Mouse (Mus musculus): ENCODE measurements around the gene Fam222b. TPM values are rescaled to one million over a fixed set of nuclear protein-coding genes. Genes with fewer than 3 reads are reported as not detected.

Gene Fam222b
- polyA plus RNA-seq, 1 experiment from 2014 or later, result 22.1 TPM

DNA sequence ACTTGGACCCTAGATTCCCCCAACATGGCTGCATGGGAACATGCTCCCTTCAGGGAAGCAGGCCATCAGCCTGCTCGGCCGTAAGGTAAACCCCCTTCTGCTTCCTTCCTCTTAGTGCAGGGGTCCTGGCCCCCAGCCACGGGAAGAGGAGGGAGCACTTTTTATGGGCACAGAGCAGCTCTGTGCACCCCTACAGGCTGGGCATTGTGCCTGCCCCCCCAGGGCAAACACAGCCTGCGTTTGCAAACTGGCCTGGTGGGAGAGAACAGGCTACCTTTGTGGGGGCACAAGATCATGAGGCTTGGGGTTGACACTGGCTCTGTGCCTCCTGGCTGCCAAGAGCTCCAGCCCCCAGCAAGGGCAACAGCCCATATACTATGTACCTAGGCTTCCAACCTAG is 67.5 kb downstream of the Fam222b start:
- H3K36me3 ChIP-seq (ENCODE audit: poor library complexity, severe bottlenecking), result peaks cover 56% of the 10 kb centered on the region
- peaks cover 45% of the 10 kb centered on the region for H3K4me1 ChIP-seq
- H3K4me2 ChIP-seq, result peak overlapping the region; percentile 81
- H3K9me3 ChIP-seq (replicated peaks), result no peaks in the 10 kb centered on the region
- H3K27me3 ChIP-seq, result no peaks in the 10 kb centered on the region
- H3K4me3 ChIP-seq, result peak overlapping the region; percentile 99; the same call in 1 of the 2 replicates
- 0 out of 2 replicates have a peak overlapping the region, but pooled peaks have one; percentile 99 for H3K9ac ChIP-seq
- H3K27ac ChIP-seq, result peak overlapping the region; percentile 99
- 70% methylated on average over 4 of the region's 4 CpGs for WGBS
- ATAC-seq, result no peak

DNA sequence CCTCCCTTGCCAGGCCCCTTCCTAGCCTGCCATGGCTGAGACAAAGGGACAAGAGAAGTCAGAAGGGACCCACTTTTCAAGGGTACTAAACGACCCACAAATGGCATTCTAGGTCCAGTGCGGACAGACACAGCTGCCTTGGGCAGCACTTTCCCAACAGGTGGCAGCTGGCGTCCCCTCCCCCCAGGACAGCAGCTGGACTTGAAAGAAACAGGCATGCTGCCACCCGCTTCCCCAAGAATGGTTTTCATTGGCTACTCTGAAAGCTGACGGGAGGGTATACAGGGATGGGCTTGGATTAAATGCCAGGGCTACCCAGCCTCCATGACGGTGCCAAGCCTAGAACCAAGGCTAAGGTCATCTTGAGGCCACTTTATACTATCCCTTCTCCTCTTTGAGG is 68.0 kb downstream of the Fam222b start:
- peak overlapping the region; percentile 99 for H3K27ac ChIP-seq
- peaks cover 44% of the 10 kb centered on the region for H3K4me1 ChIP-seq
- peaks cover 51% of the 10 kb centered on the region for H3K36me3 ChIP-seq (ENCODE audit: poor library complexity, severe bottlenecking)
- peak overlapping the region; percentile 81 for H3K4me2 ChIP-seq
- peak overlapping the region; percentile 99 for H3K4me3 ChIP-seq
- peak overlapping the region; percentile 99; the same call in 1 of the 2 replicates for H3K9ac ChIP-seq
- no peaks in the 10 kb centered on the region for H3K9me3 ChIP-seq (replicated peaks)
- no peak for ATAC-seq
- no peaks in the 10 kb centered on the region for H3K27me3 ChIP-seq
- WGBS, result 36% methylated on average over 6 of the region's 6 CpGs

DNA sequence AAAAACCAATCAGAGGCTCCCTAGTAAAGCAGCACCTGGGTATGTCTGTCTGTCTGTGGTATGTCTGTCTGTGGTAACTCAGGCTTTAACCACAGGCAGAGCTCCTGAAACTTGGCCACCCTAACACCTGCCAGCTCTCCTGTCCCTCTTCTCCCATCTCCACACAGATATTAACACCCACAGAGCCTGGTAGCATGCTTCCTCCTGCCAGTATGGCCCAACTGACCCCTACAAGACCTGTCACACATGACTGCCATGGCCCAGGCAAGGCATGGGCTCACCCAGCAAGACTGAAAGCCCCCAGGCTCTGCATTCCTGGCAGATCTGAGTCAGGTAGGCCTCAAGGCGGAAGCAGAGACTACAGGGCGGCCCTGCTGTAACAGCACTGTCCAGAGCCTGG is 68.6 kb downstream of the Fam222b start:
- H3K27me3 ChIP-seq, result no peaks in the 10 kb centered on the region
- H3K36me3 ChIP-seq (ENCODE audit: poor library complexity, severe bottlenecking), result peaks cover 45% of the 10 kb centered on the region
- ATAC-seq, result no peak
- peaks cover 39% of the 10 kb centered on the region for H3K4me1 ChIP-seq
- H3K4me2 ChIP-seq, result peak overlapping the region; percentile 81
- H3K9me3 ChIP-seq (replicated peaks), result no peaks in the 10 kb centered on the region
- 74% methylated on average over 2 of the region's 2 CpGs for WGBS
- peak overlapping the region; percentile 99 for H3K4me3 ChIP-seq
- H3K9ac ChIP-seq, result peak overlapping the region; percentile 99
- peak overlapping the region; percentile 99 for H3K27ac ChIP-seq

DNA sequence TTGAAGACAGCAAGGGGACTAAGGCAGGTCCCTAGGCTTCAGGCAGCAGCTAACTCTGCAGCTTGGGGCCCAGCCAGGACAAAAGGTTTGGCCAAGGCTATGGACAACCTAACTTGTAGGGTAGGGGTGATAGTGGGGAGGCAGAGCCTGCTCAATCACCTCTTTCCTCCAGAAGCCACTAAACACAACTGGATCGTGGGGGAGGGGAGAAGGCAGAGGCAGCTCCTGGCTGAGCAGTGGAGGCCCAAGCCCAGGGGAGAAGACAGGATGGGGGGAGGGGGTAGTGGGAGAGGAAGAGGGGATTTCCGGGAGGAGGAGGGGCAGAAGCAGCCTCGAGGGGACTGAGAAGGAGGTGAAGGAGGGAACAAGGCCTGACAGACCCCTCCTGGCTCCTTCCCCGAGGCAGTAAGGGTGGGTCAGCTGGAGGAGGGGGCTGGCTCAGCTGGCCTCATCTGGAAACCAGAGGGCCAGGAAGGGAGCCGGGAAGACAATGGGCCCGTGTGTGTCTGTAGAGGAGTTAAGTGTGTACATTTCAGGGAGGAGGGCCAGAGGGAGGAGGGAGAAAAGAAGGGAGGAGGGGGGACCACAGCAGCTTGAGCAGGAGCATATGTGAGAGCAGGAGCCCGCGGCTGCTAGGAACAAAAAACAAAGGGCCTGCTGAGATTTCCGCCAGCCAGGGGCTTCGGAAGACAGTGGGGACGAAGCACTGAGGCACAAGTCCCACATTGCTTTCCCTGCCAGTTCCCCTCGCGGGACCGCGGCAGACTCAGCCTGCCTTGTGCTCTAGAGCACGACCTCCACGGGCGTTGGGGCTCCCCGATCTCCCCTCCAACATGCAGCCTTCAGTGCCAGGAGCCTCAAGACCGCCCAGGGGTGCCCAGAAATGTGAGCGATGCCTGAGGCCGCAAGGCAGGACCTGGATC is 69.5 kb downstream of the Fam222b start:
- Histone ChIP-seq H3K27ac (peak overlapping the region; percentile 99), H3K9me3 (replicated peaks) (no peaks in the 10 kb centered on the region), H3K4me1 (peaks cover 39% of the 10 kb centered on the region), H3K4me2 (peak overlapping the region; percentile 81), H3K36me3 (ENCODE audit: poor library complexity, severe bottlenecking) (peaks cover 36% of the 10 kb centered on the region), H3K9ac (peak overlapping the region; percentile 99), H3K27me3 (no peaks in the 10 kb centered on the region), H3K4me3 (peak overlapping the region; percentile 99)
- WGBS, result 0% methylated on average over 22 of the region's 22 CpGs
- peak; percentile 39 for ATAC-seq

DNA sequence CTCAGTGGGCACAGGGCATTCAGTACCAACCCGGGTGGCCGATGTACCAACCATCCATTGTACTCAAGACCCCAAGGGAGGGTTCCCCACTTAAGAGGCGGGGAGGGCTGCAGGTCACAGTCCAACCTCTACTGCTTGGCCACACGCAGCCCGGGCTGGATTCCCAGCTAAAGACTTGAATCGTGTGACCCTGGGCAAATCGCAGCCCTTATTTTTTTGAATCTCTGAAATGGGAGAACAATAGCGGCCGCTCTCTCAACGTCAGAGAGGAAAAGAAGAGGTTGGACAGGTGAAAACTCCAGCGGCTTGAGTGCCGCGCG is 70.1 kb downstream of the Fam222b start:
- no peak for ATAC-seq
- Histone ChIP-seq H3K4me3 (peak overlapping the region; percentile 99), H3K9me3 (replicated peaks) (no peaks in the 10 kb centered on the region), H3K27ac (peak overlapping the region; percentile 99), H3K4me2 (peak overlapping the region; percentile 81), H3K27me3 (no peaks in the 10 kb centered on the region), H3K36me3 (ENCODE audit: poor library complexity, severe bottlenecking) (peaks cover 30% of the 10 kb centered on the region), H3K4me1 (peaks cover 39% of the 10 kb centered on the region), H3K9ac (peak overlapping the region; percentile 99)
- under 1% methylated on average over 14 of the region's 14 CpGs for WGBS

DNA sequence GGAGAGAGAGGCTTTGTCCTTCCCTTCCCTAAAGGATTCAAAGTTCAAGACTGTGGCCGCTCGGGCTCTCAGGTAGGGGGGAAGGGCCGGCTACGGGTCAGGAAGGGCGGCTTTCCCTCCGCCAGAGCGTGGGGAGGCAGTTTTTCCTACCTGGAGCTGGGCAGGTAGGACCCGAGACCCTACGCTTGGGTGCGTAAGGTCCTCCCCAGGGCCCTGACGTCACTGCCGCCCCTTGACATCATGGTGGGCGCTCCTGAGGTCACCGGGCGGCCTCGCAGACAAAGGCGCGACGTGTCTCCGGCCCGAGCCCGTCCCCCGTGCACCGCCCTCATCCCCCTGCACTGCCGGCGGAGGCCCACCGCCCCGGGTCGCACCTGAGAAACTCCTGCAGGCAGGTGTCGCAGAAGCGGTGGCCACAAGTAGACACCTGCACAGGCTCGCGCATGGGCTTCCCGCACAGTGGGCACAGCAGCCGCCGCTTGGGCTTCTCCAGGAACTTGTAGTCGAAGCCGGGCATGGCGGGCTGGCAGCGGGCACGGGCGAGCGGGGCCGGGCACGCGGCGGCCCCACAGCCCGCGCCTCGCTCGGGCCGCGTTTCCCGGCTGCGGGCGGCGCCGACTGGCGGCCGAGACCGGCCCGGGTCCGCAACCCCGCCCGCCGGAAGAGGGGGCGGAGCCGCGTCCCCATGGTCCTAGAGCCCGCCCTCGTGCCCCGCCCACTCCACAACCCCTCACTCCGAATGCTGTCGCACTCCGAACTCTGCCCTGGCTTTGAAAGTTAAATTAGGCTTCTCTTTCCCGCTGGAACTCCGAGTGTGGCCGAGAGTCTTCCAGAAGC is 70.7 kb downstream of the Fam222b start, which contains the start of gene Traf4:
TSS of gene Traf4 (minus strand) at position 666 of the 837 bp plus-strand sequence.
- peak within 1 kb of the TSS; percentile 81 for H3K4me2 ChIP-seq
- peak; percentile 87 for ATAC-seq
- under 1% methylated on average over 71 of the region's 78 CpGs for WGBS

DNA sequence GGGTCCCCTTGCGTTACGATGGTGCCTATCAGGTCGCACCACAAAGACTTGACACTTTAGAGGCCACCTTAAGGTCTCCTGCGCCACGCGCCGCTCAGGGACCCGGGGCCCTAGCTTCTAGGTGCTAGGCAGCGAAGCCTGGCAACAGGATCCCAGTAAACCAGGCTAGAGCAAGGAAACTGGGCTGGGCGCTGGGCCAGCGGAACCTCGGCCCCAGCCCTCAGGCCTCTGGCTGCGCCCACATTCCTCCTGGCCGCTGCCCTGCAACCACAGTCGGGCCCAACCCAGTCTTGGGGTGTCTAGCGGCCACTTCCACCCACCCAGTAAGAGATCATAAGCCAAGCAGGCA is 71.3 kb downstream of the Fam222b start:
- peak overlapping the region; percentile 99 for H3K4me3 ChIP-seq
- peak; percentile 48 for ATAC-seq
- 3% methylated on average over 16 of the region's 16 CpGs for WGBS

More for the DNA sequence above, 70.7 kb downstream of the Fam222b start, which contains the start of gene Traf4:
- peaks cover 24% of the 10 kb centered on the region for H3K36me3 ChIP-seq (ENCODE audit: poor library complexity, severe bottlenecking)
- H3K9ac ChIP-seq, result peak within 1 kb of the TSS; percentile 99
- no peaks in the 10 kb centered on the region for H3K27me3 ChIP-seq
- peak within 1 kb of the TSS; percentile 99 for H3K4me3 ChIP-seq
- H3K9me3 ChIP-seq (replicated peaks), result no peaks in the 10 kb centered on the region
- peaks cover 39% of the 10 kb centered on the region for H3K4me1 ChIP-seq
- peak within 1 kb of the TSS; percentile 99 for H3K27ac ChIP-seq

DNA sequence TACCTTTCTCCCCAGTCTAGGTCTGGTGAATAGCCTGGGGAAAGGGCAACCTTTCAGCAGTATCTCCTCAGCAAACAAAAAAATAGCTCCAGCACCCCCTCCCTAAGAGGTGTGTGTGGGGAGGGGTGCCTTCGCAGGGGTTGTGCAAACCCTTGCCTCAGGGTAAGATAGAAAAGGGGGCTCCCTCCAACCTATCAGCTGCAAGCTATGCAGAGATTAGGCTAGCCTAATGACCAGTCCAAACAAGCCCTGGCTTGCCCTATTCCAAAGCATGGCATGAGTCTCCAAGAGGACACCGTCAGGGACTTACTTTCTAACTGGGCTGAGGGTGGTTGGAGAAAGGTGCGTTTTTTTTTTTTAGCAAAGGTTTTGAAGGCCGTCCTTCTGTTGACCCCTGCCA is 71.7 kb downstream of the Fam222b start:
- peak overlapping the region; percentile 99 for H3K4me3 ChIP-seq
- 37% methylated on average over 4 of the region's 4 CpGs for WGBS
- ATAC-seq, result no peak
- no peaks in the 10 kb centered on the region for H3K27me3 ChIP-seq
- peaks cover 14% of the 10 kb centered on the region for H3K36me3 ChIP-seq (ENCODE audit: poor library complexity, severe bottlenecking)
- H3K4me1 ChIP-seq, result peaks cover 39% of the 10 kb centered on the region
- no peaks in the 10 kb centered on the region for H3K9me3 ChIP-seq (replicated peaks)
- H3K27ac ChIP-seq, result peak overlapping the region; percentile 99; the same call in 1 of the 2 replicates
- peak overlapping the region; percentile 81 for H3K4me2 ChIP-seq
- peak overlapping the region; percentile 99 for H3K9ac ChIP-seq

More for the DNA sequence above, 71.3 kb downstream of the Fam222b start:
- Histone ChIP-seq H3K36me3 (ENCODE audit: poor library complexity, severe bottlenecking) (peaks cover 18% of the 10 kb centered on the region), H3K4me1 (peaks cover 39% of the 10 kb centered on the region), H3K27ac (peak overlapping the region; percentile 99), H3K9me3 (replicated peaks) (no peaks in the 10 kb centered on the region), H3K9ac (peak overlapping the region; percentile 99), H3K27me3 (no peaks in the 10 kb centered on the region), H3K4me2 (peak overlapping the region; percentile 81)

DNA sequence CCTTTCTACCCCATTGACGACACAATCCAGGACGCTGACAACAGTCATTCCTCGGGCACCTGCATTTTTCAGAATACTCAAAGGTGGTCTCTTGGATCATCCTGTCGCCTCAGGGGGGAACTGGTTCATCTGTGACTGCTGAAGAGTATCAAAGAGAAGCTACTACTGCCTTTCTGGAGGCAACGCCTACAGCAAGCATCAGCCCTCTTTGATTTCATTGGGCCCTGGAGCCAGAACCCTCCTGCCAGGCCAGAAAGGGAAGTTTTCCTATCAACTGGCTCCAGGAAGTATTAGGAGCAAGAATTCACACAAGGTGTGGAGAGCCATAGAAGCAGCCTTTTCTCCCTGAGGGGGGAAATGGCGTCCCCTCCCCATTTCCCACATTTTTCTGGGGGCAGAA is 72.2 kb downstream of the Fam222b start:
- Histone ChIP-seq H3K4me2 (no peak overlapping the region), H3K4me3 (no peak overlapping the region), H3K4me1 (peaks cover 39% of the 10 kb centered on the region), H3K9me3 (replicated peaks) (no peaks in the 10 kb centered on the region), H3K9ac (no peak overlapping the region), H3K27ac (no peak overlapping the region), H3K36me3 (ENCODE audit: poor library complexity, severe bottlenecking) (peaks cover 9% of the 10 kb centered on the region), H3K27me3 (no peaks in the 10 kb centered on the region)
- no peak for ATAC-seq
- WGBS, result 73% methylated on average over 6 of the region's 6 CpGs

DNA sequence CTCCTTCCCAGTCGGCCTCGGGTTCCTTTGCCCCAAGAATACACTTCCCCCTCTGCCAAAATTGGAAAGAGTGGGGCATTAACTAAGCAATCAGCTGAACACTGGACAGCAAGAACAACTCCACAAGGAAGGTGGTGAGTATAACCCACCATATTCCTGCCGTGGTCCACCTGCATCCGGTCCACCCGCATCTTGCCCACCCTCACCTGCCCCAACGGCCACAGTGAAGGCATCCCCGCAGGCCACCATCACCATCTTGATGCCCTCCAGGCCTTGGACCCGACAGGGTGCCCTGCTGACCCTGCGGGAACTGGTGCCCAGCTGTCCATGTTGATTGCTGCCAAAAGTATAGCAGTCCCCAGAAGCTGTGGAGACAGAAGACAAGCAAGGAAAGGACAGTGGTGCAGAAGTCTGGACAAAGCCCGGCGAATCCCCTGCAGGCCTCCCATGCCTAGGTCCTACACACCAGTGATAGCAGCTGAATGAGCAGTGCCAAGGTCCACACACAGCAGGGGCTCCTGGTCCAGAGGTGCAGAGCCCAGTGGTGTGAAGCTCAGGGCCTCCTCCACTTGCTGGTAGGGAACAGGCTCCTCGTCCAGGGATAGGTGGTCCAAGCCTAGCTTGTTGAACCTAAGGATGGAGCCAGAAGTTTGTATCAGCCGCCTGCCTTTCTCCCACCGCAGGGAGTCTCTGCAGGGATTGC is 72.9 kb downstream of the Fam222b start:
- no peaks in the 10 kb centered on the region for H3K9me3 ChIP-seq (replicated peaks)
- H3K27me3 ChIP-seq, result no peaks in the 10 kb centered on the region
- H3K9ac ChIP-seq, result no peak overlapping the region
- H3K4me2 ChIP-seq, result no peak overlapping the region
- no peak overlapping the region for H3K4me3 ChIP-seq
- ATAC-seq, result no peak
- H3K27ac ChIP-seq, result no peak overlapping the region
- WGBS, result 87% methylated on average over 14 of the region's 14 CpGs
- H3K4me1 ChIP-seq, result peaks cover 31% of the 10 kb centered on the region
- H3K36me3 ChIP-seq (ENCODE audit: poor library complexity, severe bottlenecking), result peaks cover 2% of the 10 kb centered on the region

DNA sequence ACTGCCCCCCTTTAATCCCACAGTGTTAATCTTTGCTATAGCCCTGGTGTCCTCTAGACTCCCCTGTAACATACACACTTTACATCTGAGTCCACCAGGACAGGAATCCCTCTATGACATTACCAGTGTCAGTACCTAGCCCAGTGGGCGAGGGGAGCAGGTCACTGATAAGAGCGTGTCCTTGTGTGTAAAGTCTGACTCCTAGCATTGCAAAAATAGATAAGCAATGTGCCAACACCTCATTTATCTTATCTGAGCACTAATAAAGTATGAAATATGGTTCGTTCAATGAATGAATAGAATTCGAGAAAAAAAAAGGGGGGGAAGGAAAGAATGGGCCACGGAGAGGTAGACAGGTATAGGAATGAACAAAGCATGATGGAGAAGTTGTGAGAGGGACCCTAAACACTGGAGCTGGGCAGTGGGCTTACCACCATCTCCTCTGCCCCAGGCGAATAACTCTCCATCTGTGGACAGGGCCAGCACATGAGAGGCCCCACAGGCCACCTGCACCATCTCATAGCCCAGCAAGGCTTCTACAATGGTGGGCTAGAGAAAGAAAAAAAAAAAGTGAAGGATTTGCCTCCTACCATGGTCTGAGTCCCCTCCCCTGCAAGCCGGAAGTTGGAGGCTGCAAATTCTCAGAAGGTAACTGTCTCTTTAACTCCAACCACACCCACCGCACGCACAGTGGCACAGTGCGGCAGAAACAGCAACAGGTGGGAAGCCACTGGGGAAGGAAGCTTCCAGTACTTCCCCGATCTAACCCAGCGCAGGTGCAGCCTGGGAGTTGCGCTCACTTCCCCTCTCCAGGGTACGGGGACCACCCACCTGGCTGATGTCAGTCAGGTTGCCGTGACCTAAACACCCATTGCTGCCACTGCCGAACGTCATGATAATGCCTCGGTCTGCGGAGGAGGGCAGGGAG is 74.3 kb downstream of the Fam222b start:
- Histone ChIP-seq H3K9me3 (replicated peaks) (no peaks in the 10 kb centered on the region), H3K27ac (no peak overlapping the region), H3K4me2 (no peak overlapping the region), H3K4me1 (peaks cover 17% of the 10 kb centered on the region), H3K9ac (no peak overlapping the region), H3K4me3 (no peak overlapping the region), H3K27me3 (no peaks in the 10 kb centered on the region), H3K36me3 (ENCODE audit: poor library complexity, severe bottlenecking) (no peaks in the 10 kb centered on the region)
- 57% methylated on average over 19 of the region's 19 CpGs for WGBS
- ATAC-seq, result no peak
